Mouse (Mus musculus) CD8-positive naive resting alpha-beta T cell, adult 2 months (primary cell): ENCODE measurements around the gene Pigc.

Source experiments
- DNase-seq, 2 experiments: peaks; one replicate each; pipeline ENCODE4 v3.0.0; 2022; ENCODE audit warnings: low read depth in 2 of 2, low spot score in 2 of 2

Gene Pigc

GRCm38 (mm10) chr1:162008208-162008607 is 39.2 kb downstream of the Pigc start:
- no peak for DNase-seq

- no peak for DNase-seq
These were observed 39.7 kb downstream of the Pigc start for GRCm38 (mm10) chr1:162008631-162009067.

GRCm38 (mm10) chr1:162009086-162009485 is 40.1 kb downstream of the Pigc start:
- DNase-seq, result no peak

- DNase-seq, result no peak
These were observed 42.7 kb downstream of the Pigc start for GRCm38 (mm10) chr1:162011523-162012245.

GRCm38 (mm10) chr1:162013561-162013960 is 44.6 kb downstream of the Pigc start:
- no peak for DNase-seq

- no peak for DNase-seq
These were observed 46.4 kb downstream of the Pigc start for GRCm38 (mm10) chr1:162015247-162015862.

GRCm38 (mm10) chr1:162016982-162017381 is 48.0 kb downstream of the Pigc start:
- DNase-seq, result no peak

- no peak for DNase-seq
These were observed 49.1 kb downstream of the Pigc start for GRCm38 (mm10) chr1:162017975-162018600.

- DNase-seq, result no peak
These were observed 49.6 kb downstream of the Pigc start for GRCm38 (mm10) chr1:162018601-162018977.

GRCm38 (mm10) chr1:162020303-162020731 is 51.3 kb downstream of the Pigc start:
- DNase-seq, result no peak

GRCm38 (mm10) chr1:162020766-162021165 is 51.8 kb downstream of the Pigc start:
- DNase-seq, result no peak
